Mouse (Mus musculus) bone marrow, adult 2 months (tissue): Measurements from ENCODE around the gene Lpar5.

Source experiments
- CTCF ChIP-seq: fragments of 200-500 bp; IDR thresholded peaks from 2 replicates; pipeline ENCODE4 v1.5.1; 2011; ENCODE audit warnings: low read length, control low read depth; ENCODE audit not compliant: control insufficient read depth, insufficient read depth
- POLR2A ChIP-seq: fragments of 200-500 bp; IDR thresholded peaks from 2 replicates; pipeline ENCODE4 v1.6.1; 2011; ENCODE audit warnings: low read depth, mild to moderate bottlenecking, control low read depth, low read length, borderline replicate concordance; ENCODE audit not compliant: control insufficient read depth

DNA sequence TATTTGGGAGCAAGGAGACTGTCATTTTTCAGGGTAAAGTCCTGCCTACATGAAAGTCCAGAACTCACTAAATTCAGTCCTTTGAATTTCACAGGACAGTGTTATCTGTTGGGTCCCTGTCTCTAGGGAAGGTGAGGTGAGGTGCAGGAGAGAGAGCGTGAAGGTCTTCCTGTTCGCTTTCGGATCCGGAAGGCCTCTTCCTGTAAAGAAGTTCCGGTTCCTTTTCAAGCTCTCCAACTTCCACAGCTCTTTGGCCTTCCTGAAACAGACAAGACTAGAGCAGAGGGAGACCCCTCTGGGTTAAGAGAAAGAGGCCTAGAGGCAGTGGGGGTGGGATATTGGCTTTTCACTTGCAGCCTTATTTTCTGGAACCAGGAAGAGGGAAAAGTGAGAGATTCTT lies 24.7 kb downstream of the Lpar5 start:
- TF ChIP-seq CTCF (no peak), POLR2A (no peak)
